Mouse (Mus musculus): Measurements from ENCODE around the gene Dlg2.

DNA sequence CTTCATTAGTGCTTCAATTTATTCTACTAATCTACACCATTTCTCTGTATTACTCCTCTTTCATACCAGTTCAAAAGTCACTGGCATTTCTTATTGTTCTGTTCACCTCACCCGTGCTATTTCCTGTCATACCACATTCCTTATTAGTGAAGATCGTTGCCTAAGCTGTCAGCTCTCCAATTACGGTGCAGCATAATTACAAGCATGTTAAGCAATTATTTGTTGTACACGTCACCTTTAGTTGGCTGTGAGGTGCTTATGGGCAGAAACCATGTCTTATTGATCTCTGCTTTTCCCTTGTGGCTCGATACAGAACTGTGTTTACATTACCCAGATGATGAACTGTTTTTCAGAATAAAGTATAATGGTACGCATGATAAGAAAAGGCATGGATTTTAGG, 174.7 kb downstream of the Dlg2 start:
- TF ChIP-seq CTCF (conservative IDR thresholded peaks at IDR 0.05; ENCODE audit: low read length) = no peak
- no peak for TF ChIP-seq POU5F1 (IDR thresholded peaks at IDR 0.05; ENCODE audit: borderline replicate concordance, low read length)
